Mouse (Mus musculus) R1 (cell line): Measurements from ENCODE around the gene Kdm8.

Experiments used
- DNase-seq: peaks from one replicate; pipeline ENCODE4 v3.0.0-alpha.2; 2018; ENCODE audit warnings: low read depth, low spot score

Gene Kdm8

GRCm38 (mm10) chr7:125462200-125462599, 17.7 kb downstream of the Kdm8 start:
- DNase-seq, result peak; percentile 21

- peak; percentile 80 for DNase-seq
Observed at GRCm38 (mm10) chr7:125469937-125470336, 25.5 kb downstream of the Kdm8 start.

- DNase-seq, result no peak
Observed at GRCm38 (mm10) chr7:125470901-125471300, 26.4 kb downstream of the Kdm8 start.

DNA sequence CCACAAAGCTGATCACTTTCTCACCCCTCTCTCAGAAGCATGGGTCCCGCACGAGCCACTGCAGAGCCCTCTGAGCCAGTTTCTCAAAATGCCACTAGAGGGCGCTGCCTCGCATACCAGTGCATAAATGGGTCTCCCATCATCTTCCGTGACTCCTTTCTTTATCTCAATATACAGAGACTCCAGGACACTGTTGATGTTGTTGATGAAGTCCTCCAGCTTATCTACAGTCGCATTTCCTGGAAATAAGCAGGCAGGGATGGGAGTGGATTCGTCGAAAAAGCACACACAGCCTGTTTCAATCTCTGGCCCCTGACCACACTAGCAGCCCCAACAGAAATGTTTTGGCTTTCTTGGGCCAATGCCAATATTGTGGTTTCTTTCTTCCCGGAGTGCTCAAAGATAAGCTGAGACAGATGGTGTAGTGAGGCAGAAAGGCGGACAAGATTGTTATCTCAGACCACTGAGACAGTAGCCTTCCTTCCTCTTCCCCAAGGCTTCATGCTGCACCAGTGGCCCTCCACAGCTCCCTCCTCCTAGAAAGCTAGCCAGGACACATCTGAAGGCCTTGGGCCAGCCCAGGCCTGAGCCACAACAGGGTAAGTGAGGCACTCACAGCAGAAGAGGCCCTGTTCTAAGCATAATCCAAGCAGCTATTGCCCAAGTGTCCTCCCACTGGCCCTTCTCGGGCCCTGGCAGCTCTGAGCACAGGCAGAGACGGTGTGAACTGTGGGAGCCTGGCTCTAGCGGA, 27.7 kb downstream of the Kdm8 start:
- DNase-seq, result peak; percentile 71

DNA sequence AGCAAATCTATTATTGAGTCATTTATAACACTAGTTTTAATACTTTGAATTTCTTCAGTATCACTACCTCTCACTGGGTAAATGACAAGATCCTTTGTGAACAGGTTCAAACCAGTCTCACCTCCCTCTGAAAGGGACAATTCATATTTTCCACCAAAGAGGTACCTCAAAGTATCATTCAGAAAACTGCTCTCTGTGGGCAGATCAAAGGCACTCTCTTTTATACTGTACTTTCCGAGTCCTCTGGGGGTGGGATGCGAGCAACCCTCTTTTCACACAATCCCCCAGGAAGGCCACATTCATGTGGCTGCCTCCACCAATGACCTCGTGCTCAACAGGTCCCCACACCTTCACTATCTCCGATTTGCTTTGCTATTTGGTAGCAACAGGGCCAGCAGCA, 30.1 kb downstream of the Kdm8 start:
- no peak for DNase-seq

DNA sequence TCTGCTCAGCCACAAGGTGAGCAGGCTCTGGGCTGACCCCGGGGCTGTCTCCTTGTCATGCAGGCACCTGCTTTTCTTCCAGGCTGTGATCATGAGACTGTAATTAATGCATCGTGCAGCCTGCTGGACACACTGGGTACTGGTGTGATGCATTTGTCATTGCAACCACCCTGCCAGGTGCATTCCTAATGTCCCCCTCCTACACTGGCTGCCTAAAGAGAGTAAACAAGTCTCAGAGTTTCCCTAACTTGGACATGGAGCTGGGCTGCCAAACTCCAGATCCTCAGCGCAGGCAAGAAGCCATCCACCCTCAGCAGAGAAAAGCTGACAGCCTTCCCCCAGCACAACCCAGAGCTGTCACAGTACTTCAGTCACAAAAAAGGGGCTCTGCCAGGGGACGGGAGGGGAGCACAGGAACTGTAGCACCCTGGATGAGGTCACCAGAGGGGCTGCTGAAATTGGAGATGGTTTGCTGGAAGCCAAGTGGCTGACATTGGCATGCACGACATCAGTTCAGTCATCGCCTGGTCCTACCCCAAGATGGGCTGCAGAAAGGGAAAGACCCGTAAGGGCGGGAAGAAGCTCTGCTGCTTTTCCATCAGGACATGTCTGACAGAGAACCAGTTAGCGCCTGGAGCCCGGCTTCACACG, 31.2 kb downstream of the Kdm8 start:
- no peak for DNase-seq

DNA sequence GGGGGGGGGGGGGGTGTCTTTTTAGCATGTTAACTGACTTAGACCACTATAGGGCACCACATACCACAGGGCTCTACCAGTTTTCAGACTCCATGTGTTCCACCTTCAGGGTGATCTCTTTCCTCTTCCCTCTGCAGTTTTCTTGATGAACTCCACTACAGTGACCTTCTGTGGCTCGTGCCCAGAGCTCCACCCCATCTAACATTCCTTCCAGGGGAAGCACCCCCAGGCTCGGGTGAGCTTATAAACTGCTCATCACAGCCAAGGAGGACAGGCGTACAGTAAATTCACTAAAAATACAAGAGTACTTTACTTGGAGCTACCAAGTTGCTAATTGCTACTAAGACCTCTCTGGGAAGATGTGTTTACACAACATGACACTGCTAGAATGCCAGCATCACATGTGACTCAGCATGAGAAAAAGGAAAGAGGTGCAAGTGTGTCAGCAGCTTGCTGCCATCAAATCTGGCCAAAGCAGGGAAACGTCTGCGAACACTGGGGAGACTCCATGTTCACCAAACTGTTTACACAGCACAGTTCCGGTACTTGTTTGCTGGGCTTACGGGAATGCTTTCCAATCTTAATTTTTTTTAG, 34.0 kb downstream of the Kdm8 start:
- no peak for DNase-seq

GRCm38 (mm10) chr7:125480518-125480917, 36.0 kb downstream of the Kdm8 start:
- DNase-seq, result no peak

GRCm38 (mm10) chr7:125482339-125482738, 37.9 kb downstream of the Kdm8 start:
- DNase-seq, result no peak

DNA sequence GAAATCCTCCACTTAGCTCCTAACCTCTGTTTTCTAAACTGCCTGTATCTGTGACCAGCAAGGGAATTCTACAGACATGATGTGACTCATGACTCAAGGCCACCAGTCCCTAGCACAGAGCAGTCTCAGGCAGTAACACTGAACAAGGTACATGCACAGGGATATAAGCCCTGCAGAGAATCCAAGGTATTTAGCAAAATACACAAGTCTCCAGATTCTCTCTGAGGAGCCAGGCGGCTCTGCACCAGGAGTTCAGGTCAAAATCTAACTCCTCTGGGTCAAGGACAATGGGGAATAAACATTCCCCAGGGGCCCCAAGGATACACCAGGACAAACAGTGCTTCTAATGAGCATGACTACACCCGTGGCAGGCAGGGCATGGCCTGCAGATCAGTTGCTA, 38.4 kb downstream of the Kdm8 start:
- no peak for DNase-seq

DNA sequence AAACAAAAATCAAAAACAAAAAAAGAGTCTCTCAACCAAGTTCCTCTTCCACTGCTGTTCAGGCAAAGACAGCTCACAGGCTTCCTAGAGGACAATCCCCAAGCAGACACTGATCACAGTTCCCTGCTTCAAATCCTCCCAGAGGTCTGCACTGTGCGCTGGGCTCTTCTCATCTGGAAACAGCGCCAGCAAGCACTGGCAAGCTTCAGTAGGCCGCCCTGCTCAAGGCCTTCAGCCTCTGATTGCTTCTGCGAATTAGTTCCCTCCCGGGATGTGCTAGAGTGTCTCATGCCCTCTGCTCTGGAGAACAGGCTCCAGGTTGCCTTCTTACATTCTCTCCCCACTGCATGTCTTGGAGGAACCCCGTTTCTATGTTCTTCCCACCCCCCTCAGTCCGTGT, 40.3 kb downstream of the Kdm8 start:
- no peak for DNase-seq

GRCm38 (mm10) chr7:125486121-125486630, 41.7 kb downstream of the Kdm8 start:
- no peak for DNase-seq

- no peak for DNase-seq
Observed at GRCm38 (mm10) chr7:125487126-125487525, 42.6 kb downstream of the Kdm8 start.

- DNase-seq, result no peak
Observed at GRCm38 (mm10) chr7:125488706-125489105, 44.2 kb downstream of the Kdm8 start.

GRCm38 (mm10) chr7:125489636-125490035, 45.2 kb downstream of the Kdm8 start:
- no peak for DNase-seq

- DNase-seq, result peak; percentile 96
Observed at GRCm38 (mm10) chr7:125490947-125491735, 46.7 kb downstream of the Kdm8 start, which contains the start of gene Nsmce1. TSS of gene Nsmce1 (minus strand) at chr7:125491596.

GRCm38 (mm10) chr7:125491760-125492159, 47.3 kb downstream of the Kdm8 start:
- DNase-seq, result no peak

DNA sequence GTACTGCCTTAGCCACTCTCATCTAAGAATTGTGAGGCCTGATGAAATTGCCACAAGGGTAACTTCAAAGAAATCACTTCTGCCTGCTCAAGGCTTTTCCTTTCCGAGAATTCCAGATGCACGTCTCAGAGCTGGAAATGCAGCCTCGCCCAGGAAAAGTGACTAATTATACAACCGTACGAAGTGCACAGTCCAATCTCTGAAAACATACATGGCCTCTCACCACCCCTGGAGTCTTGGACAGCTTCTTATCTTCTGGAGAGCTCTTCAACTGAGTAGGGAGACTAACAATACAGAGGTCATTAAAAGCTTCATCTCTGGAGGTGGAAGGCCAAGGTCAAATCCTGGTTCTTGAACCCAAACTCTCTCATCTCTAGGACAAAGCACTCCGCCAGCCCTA, 48.1 kb downstream of the Kdm8 start:
- peak; percentile 10 for DNase-seq

GRCm38 (mm10) chr7:125495864-125496440, 51.5 kb downstream of the Kdm8 start:
- DNase-seq, result no peak

GRCm38 (mm10) chr7:125499927-125500868, 55.7 kb downstream of the Kdm8 start:
- no peak for DNase-seq
